ENCODE assay signal across 24 mouse cellular contexts in genomic region chr10:119121575-119121974, GRCm38 (mm10).
DNase-seq lines count a peak whose midpoint lies in the region; ATAC-seq and TF ChIP-seq lines count a peak whose summit lies in the region.
"Had no signal": no experiment of that assay in that cellular context is flagged by ENCODE, and none has a peak within 500 bp of the region (broad histone marks: within the 10 kb centered on the region; RNA-seq: fewer than 3 reads in every experiment).

No protein-coding gene starts in this region.

- peak overlapping the region; percentile 40 for H3K27ac ChIP-seq in hindbrain, embryonic 10.5 days
- H3K27ac ChIP-seq in hindbrain, embryonic 11.5 days (ENCODE audit: low read depth, low read length) = no peak overlapping the region
- H3K27ac ChIP-seq in liver, adult 2 months (replicated peaks; ENCODE audit: insufficient read depth, low read depth, low read length) = no peak overlapping the region
- H3K27ac ChIP-seq in liver, embryonic 11.5 days (ENCODE audit: low read depth, low read length) = no peak overlapping the region
- H3K27ac ChIP-seq: embryonic facial prominence, embryonic 10.5 days; embryonic facial prominence, embryonic 12.5 days; forebrain, embryonic 13.5 days; forebrain, embryonic 15.5 days had no signal

- no peak for ATAC-seq in hindbrain, embryonic 11.5 days (ENCODE audit: low FRiP score)
- no peak for ATAC-seq in liver, embryonic 11.5 days (replicated peaks; ENCODE audit: low FRiP score)
- ATAC-seq: activated CD4-positive, CD25-positive, alpha-beta regulatory T cell, adult 4 months; CD4-positive, CD25-positive, alpha-beta regulatory T cell, adult 4 months; forebrain, embryonic 13.5 days; forebrain, embryonic 15.5 days; Patski had no signal

- peaks cover 12% of the 10 kb centered on the region; the same call in 1 of the 2 replicates for H3K4me1 ChIP-seq in hindbrain, embryonic 10.5 days (replicated peaks)
- no peaks in the 10 kb centered on the region for H3K4me1 ChIP-seq in hindbrain, embryonic 11.5 days (replicated peaks; ENCODE audit: control insufficient read depth, insufficient read depth, low read length)
- H3K4me1 ChIP-seq in liver, adult 2 months (ENCODE audit: control insufficient read depth, insufficient read depth, low read length) = peaks cover 2% of the 10 kb centered on the region; the same call in 1 of the 2 replicates
- H3K4me1 ChIP-seq in liver, embryonic 11.5 days (replicated peaks; ENCODE audit: control insufficient read depth, insufficient read depth, low read length) = no peaks in the 10 kb centered on the region; the same call in 1 of the 2 replicates
- H3K4me1 ChIP-seq: embryonic facial prominence, embryonic 12.5 days; forebrain, embryonic 13.5 days; forebrain, embryonic 15.5 days had no signal

- no peak for DNase-seq in hindbrain, embryonic 10.5 days (ENCODE audit: low spot score)
- no peak for DNase-seq in hindbrain, embryonic 11.5 days (ENCODE audit: low spot score)
- peak; percentile 48 for DNase-seq in liver, adult 2 months (ENCODE audit: extremely low read depth, low read depth, low spot score)
- no peak for DNase-seq in liver, embryonic 11.5 days (ENCODE audit: low spot score)
- peak; percentile 23 for DNase-seq in yolk sac, embryonic 10.5 days (ENCODE audit: low spot score)
- DNase-seq in testis, postnatal 10 days (ENCODE audit: low spot score) = no peak
- DNase-seq: adrenal gland, adult 8-10 months; adrenal gland, postnatal 14 days; adrenal gland, postnatal 36 days; B cell, adult 2 months; cerebellum, adult 11-12 months; cerebellum, adult 2 months; cerebellum, adult 9-10 months; cerebellum, postnatal 10 days; cerebellum, postnatal 25 days had no signal

- H3K9ac ChIP-seq in hindbrain, embryonic 11.5 days (ENCODE audit: low read depth, low read length) = no peak overlapping the region
- H3K9ac ChIP-seq in liver, adult 2 months (ENCODE audit: low read depth, low read length) = no peak overlapping the region
- H3K9ac ChIP-seq in liver, embryonic 11.5 days (ENCODE audit: low read depth, low read length) = no peak overlapping the region
- H3K9ac ChIP-seq: embryonic facial prominence, embryonic 12.5 days; forebrain, embryonic 13.5 days; forebrain, embryonic 15.5 days had no signal

- H3K4me3 ChIP-seq in hindbrain, embryonic 10.5 days = no peak overlapping the region
- H3K4me3 ChIP-seq in hindbrain, embryonic 11.5 days (ENCODE audit: low read depth, low read length) = no peak overlapping the region
- H3K4me3 ChIP-seq in liver, adult 2 months (ENCODE audit: insufficient read depth, low read depth, low read length) = no peak overlapping the region
- H3K4me3 ChIP-seq in liver, embryonic 11.5 days (ENCODE audit: low read depth, low read length) = no peak overlapping the region
- H3K4me3 ChIP-seq: embryonic facial prominence, embryonic 10.5 days; embryonic facial prominence, embryonic 12.5 days; forebrain, embryonic 13.5 days; forebrain, embryonic 15.5 days had no signal

- H3K36me3 ChIP-seq in hindbrain, embryonic 10.5 days = no peaks in the 10 kb centered on the region
- H3K36me3 ChIP-seq in hindbrain, embryonic 11.5 days (ENCODE audit: control insufficient read depth, insufficient read depth, low read length) = no peaks in the 10 kb centered on the region
- H3K36me3 ChIP-seq in liver, adult 2 months (ENCODE audit: control insufficient read depth, insufficient read depth, low read length) = no peaks in the 10 kb centered on the region
- no peaks in the 10 kb centered on the region for H3K36me3 ChIP-seq in liver, embryonic 11.5 days (ENCODE audit: control insufficient read depth, insufficient read depth, low read length)
- H3K36me3 ChIP-seq: embryonic facial prominence, embryonic 10.5 days; embryonic facial prominence, embryonic 12.5 days; forebrain, embryonic 15.5 days; G1E had no signal

- no peaks in the 10 kb centered on the region for H3K27me3 ChIP-seq in hindbrain, embryonic 10.5 days (ENCODE audit: insufficient read depth, poor library complexity, severe bottlenecking)
- no peaks in the 10 kb centered on the region for H3K27me3 ChIP-seq in hindbrain, embryonic 11.5 days (ENCODE audit: control insufficient read depth, insufficient read depth, low read length)
- H3K27me3 ChIP-seq in liver, adult 2 months (ENCODE audit: control insufficient read depth, insufficient read depth, low read length) = no peaks in the 10 kb centered on the region
- H3K27me3 ChIP-seq in liver, embryonic 11.5 days (replicated peaks; ENCODE audit: control insufficient read depth, insufficient read depth, low read length) = no peaks in the 10 kb centered on the region
- H3K27me3 ChIP-seq: CH12.LX; embryonic facial prominence, embryonic 12.5 days; forebrain, embryonic 13.5 days; forebrain, embryonic 15.5 days; Patski had no signal

- TF ChIP-seq POLR2A in liver, adult 2 months (IDR thresholded peaks at IDR 0.05; ENCODE audit: extremely low read depth, insufficient read depth, low read length) = no peak

- WGBS in hindbrain, embryonic 10.5 days = 67% methylated on average over 6 of the region's 6 CpGs
- WGBS in hindbrain, embryonic 11.5 days = 64% methylated on average over 6 of the region's 6 CpGs
- WGBS in liver, adult 2 months = 54% methylated on average over 6 of the region's 6 CpGs
- 70% methylated on average over 6 of the region's 6 CpGs for WGBS in liver, embryonic 11.5 days

- no peak overlapping the region for H3K4me2 ChIP-seq in hindbrain, embryonic 11.5 days (replicated peaks; ENCODE audit: low read depth, low read length)
- H3K4me2 ChIP-seq in liver, embryonic 11.5 days = no peak overlapping the region
- H3K4me2 ChIP-seq: embryonic facial prominence, embryonic 12.5 days; forebrain, embryonic 13.5 days; forebrain, embryonic 15.5 days had no signal

- H3K9me3 ChIP-seq in hindbrain, embryonic 10.5 days = peaks cover 5% of the 10 kb centered on the region; the same call in 1 of the 2 replicates
- no peaks in the 10 kb centered on the region for H3K9me3 ChIP-seq in hindbrain, embryonic 11.5 days (ENCODE audit: control insufficient read depth, low read length)
- H3K9me3 ChIP-seq in liver, embryonic 11.5 days (ENCODE audit: control insufficient read depth, low read length) = no peaks in the 10 kb centered on the region
- H3K9me3 ChIP-seq: embryonic facial prominence, embryonic 10.5 days; embryonic facial prominence, embryonic 12.5 days; forebrain, embryonic 13.5 days; forebrain, embryonic 15.5 days had no signal

- TF ChIP-seq CTCF in liver, adult 2 months (IDR thresholded peaks at IDR 0.05; ENCODE audit: low read depth, low read length) = no peak

- no peaks in the 10 kb centered on the region for H3K79me2 ChIP-seq in liver, adult 2 months (ENCODE audit: control insufficient read depth, insufficient read depth, low read length)

Comparison
In these comparisons a context has a peak if more than half of its experiments do, and no peak if none do; other contexts are left out.
1. DNase-seq: peak in liver, adult 2 months (single experiment) and yolk sac, embryonic 10.5 days (single experiment); none in hindbrain, embryonic 10.5 days (single experiment), hindbrain, embryonic 11.5 days (single experiment), liver, embryonic 11.5 days (single experiment) and testis, postnatal 10 days (single experiment).